Mouse (Mus musculus): ENCODE measurements around the gene Inpp4b. TPM values are rescaled to one million over a fixed set of nuclear protein-coding genes. Genes with fewer than 3 reads are reported as not detected.

Gene Inpp4b
- polyA plus RNA-seq, 1 experiment from 2014 or later = 6.0 TPM

GRCm38 (mm10) chr8:81757580-81758144 is 415.3 kb downstream of the Inpp4b start:
- H3K36me3 ChIP-seq (ENCODE audit: control insufficient read depth, insufficient read depth, low read length) = no peaks in the 10 kb centered on the region
- H3K9ac ChIP-seq (ENCODE audit: low read depth, low read length) = no peak overlapping the region
- H3K27me3 ChIP-seq (replicated peaks; ENCODE audit: control insufficient read depth, insufficient read depth, low read length) = no peaks in the 10 kb centered on the region
- no peak overlapping the region for H3K27ac ChIP-seq (ENCODE audit: low read length)
- WGBS = 88% methylated on average over 2 of the region's 2 CpGs
- no peak for ATAC-seq
- H3K4me3 ChIP-seq (ENCODE audit: low read length) = no peak overlapping the region
- no peaks in the 10 kb centered on the region for H3K4me1 ChIP-seq (ENCODE audit: control insufficient read depth, insufficient read depth, low read length)
- H3K9me3 ChIP-seq (ENCODE audit: control insufficient read depth, low read length) = no peaks in the 10 kb centered on the region
- H3K4me2 ChIP-seq (ENCODE audit: low read depth, low read length) = no peak overlapping the region

GRCm38 (mm10) chr8:81761466-81761865 is 419.1 kb downstream of the Inpp4b start:
- Histone ChIP-seq H3K27ac (ENCODE audit: low read length) (no peak overlapping the region), H3K9ac (ENCODE audit: low read depth, low read length) (no peak overlapping the region), H3K4me3 (ENCODE audit: low read length) (no peak overlapping the region), H3K4me1 (ENCODE audit: control insufficient read depth, insufficient read depth, low read length) (no peaks in the 10 kb centered on the region), H3K36me3 (ENCODE audit: control insufficient read depth, insufficient read depth, low read length) (no peaks in the 10 kb centered on the region), H3K27me3 (replicated peaks; ENCODE audit: control insufficient read depth, insufficient read depth, low read length) (no peaks in the 10 kb centered on the region), H3K4me2 (ENCODE audit: low read depth, low read length) (no peak overlapping the region), H3K9me3 (ENCODE audit: control insufficient read depth, low read length) (no peaks in the 10 kb centered on the region)
- no peak for ATAC-seq
- 67% methylated on average over 4 of the region's 4 CpGs for WGBS

GRCm38 (mm10) chr8:81766033-81766432 is 423.7 kb downstream of the Inpp4b start:
- no peaks in the 10 kb centered on the region for H3K9me3 ChIP-seq (ENCODE audit: control insufficient read depth, low read length)
- no peak for ATAC-seq

GRCm38 (mm10) chr8:81767411-81768312 is 425.3 kb downstream of the Inpp4b start:
- Histone ChIP-seq H3K9me3 (ENCODE audit: control insufficient read depth, low read length) (no peaks in the 10 kb centered on the region), H3K27me3 (replicated peaks; ENCODE audit: control insufficient read depth, insufficient read depth, low read length) (no peaks in the 10 kb centered on the region), H3K4me3 (ENCODE audit: low read length) (peak overlapping the region; percentile 22; the same call in 1 of the 2 replicates), H3K4me1 (ENCODE audit: control insufficient read depth, insufficient read depth, low read length) (peaks cover 4% of the 10 kb centered on the region), H3K27ac (ENCODE audit: low read length) (peak overlapping the region; percentile 70), H3K9ac (ENCODE audit: low read depth, low read length) (0 out of 2 replicates have a peak overlapping the region, but pooled peaks have one; percentile 45), H3K36me3 (ENCODE audit: control insufficient read depth, insufficient read depth, low read length) (no peaks in the 10 kb centered on the region), H3K4me2 (ENCODE audit: low read depth, low read length) (peak overlapping the region; percentile 30)
- peak; percentile 68; the same call in 1 of the 2 replicates for ATAC-seq
- WGBS = 23% methylated on average over 12 of the region's 12 CpGs

More at GRCm38 (mm10) chr8:81766033-81766432, 423.7 kb downstream of the Inpp4b start:
- no peaks in the 10 kb centered on the region for H3K27me3 ChIP-seq (replicated peaks; ENCODE audit: control insufficient read depth, insufficient read depth, low read length)
- WGBS = 88% methylated on average over 5 of the region's 5 CpGs
- no peak overlapping the region for H3K4me2 ChIP-seq (ENCODE audit: low read depth, low read length)
- no peaks in the 10 kb centered on the region for H3K36me3 ChIP-seq (ENCODE audit: control insufficient read depth, insufficient read depth, low read length)
- H3K9ac ChIP-seq (ENCODE audit: low read depth, low read length) = no peak overlapping the region
- H3K27ac ChIP-seq (ENCODE audit: low read length) = no peak overlapping the region
- H3K4me3 ChIP-seq (ENCODE audit: low read length) = no peak overlapping the region
- peaks cover 4% of the 10 kb centered on the region for H3K4me1 ChIP-seq (ENCODE audit: control insufficient read depth, insufficient read depth, low read length)

- Histone ChIP-seq H3K9me3 (ENCODE audit: control insufficient read depth, low read length) (no peaks in the 10 kb centered on the region), H3K4me1 (ENCODE audit: control insufficient read depth, insufficient read depth, low read length) (peaks cover 4% of the 10 kb centered on the region), H3K27me3 (replicated peaks; ENCODE audit: control insufficient read depth, insufficient read depth, low read length) (no peaks in the 10 kb centered on the region), H3K4me2 (ENCODE audit: low read depth, low read length) (peak overlapping the region; percentile 30; the same call in 1 of the 2 replicates), H3K27ac (ENCODE audit: low read length) (no peak overlapping the region), H3K9ac (ENCODE audit: low read depth, low read length) (no peak overlapping the region), H3K36me3 (ENCODE audit: control insufficient read depth, insufficient read depth, low read length) (no peaks in the 10 kb centered on the region), H3K4me3 (ENCODE audit: low read length) (no peak overlapping the region)
- ATAC-seq = no peak
- 38% methylated on average over 2 of the region's 2 CpGs for WGBS
These were observed 425.9 kb downstream of the Inpp4b start for GRCm38 (mm10) chr8:81768313-81768675.

- H3K9me3 ChIP-seq (ENCODE audit: control insufficient read depth, low read length) = no peaks in the 10 kb centered on the region
- H3K4me1 ChIP-seq (ENCODE audit: control insufficient read depth, insufficient read depth, low read length) = peaks cover 4% of the 10 kb centered on the region
- H3K9ac ChIP-seq (ENCODE audit: low read depth, low read length) = no peak overlapping the region
- ATAC-seq = no peak
- no peak overlapping the region for H3K4me2 ChIP-seq (ENCODE audit: low read depth, low read length)
- H3K36me3 ChIP-seq (ENCODE audit: control insufficient read depth, insufficient read depth, low read length) = no peaks in the 10 kb centered on the region
- no peak overlapping the region for H3K4me3 ChIP-seq (ENCODE audit: low read length)
- H3K27me3 ChIP-seq (replicated peaks; ENCODE audit: control insufficient read depth, insufficient read depth, low read length) = no peaks in the 10 kb centered on the region
- 43% methylated on average over 2 of the region's 2 CpGs for WGBS
- no peak overlapping the region for H3K27ac ChIP-seq (ENCODE audit: low read length)
These were observed 426.5 kb downstream of the Inpp4b start for GRCm38 (mm10) chr8:81768731-81769445.

GRCm38 (mm10) chr8:81770603-81771276 is 428.4 kb downstream of the Inpp4b start:
- no peaks in the 10 kb centered on the region for H3K9me3 ChIP-seq (ENCODE audit: control insufficient read depth, low read length)
- WGBS = 68% methylated on average over 6 of the region's 6 CpGs
- no peak for ATAC-seq
- H3K4me2 ChIP-seq (ENCODE audit: low read depth, low read length) = no peak overlapping the region
- no peak overlapping the region for H3K27ac ChIP-seq (ENCODE audit: low read length)
- no peak overlapping the region for H3K9ac ChIP-seq (ENCODE audit: low read depth, low read length)
- no peak overlapping the region for H3K4me3 ChIP-seq (ENCODE audit: low read length)
- H3K36me3 ChIP-seq (ENCODE audit: control insufficient read depth, insufficient read depth, low read length) = no peaks in the 10 kb centered on the region
- no peaks in the 10 kb centered on the region for H3K27me3 ChIP-seq (replicated peaks; ENCODE audit: control insufficient read depth, insufficient read depth, low read length)
- H3K4me1 ChIP-seq (ENCODE audit: control insufficient read depth, insufficient read depth, low read length) = peaks cover 4% of the 10 kb centered on the region

- 89% methylated on average over 5 of the region's 5 CpGs for WGBS
- Histone ChIP-seq H3K27me3 (replicated peaks; ENCODE audit: control insufficient read depth, insufficient read depth, low read length) (no peaks in the 10 kb centered on the region), H3K4me2 (ENCODE audit: low read depth, low read length) (no peak overlapping the region), H3K4me1 (ENCODE audit: control insufficient read depth, insufficient read depth, low read length) (no peaks in the 10 kb centered on the region), H3K9me3 (ENCODE audit: control insufficient read depth, low read length) (no peaks in the 10 kb centered on the region), H3K27ac (ENCODE audit: low read length) (no peak overlapping the region), H3K36me3 (ENCODE audit: control insufficient read depth, insufficient read depth, low read length) (no peaks in the 10 kb centered on the region), H3K4me3 (ENCODE audit: low read length) (no peak overlapping the region), H3K9ac (ENCODE audit: low read depth, low read length) (no peak overlapping the region)
- ATAC-seq = no peak
These were observed 430.5 kb downstream of the Inpp4b start for GRCm38 (mm10) chr8:81772855-81773254.
